Mouse (Mus musculus) megakaryocyte progenitor cell, adult 5-6 weeks (primary cell): ENCODE results near the gene Zfp42. TPM values are rescaled to one million over a fixed set of nuclear protein-coding genes. Genes with fewer than 3 reads are reported as not detected.
"Not testable (repeated sequence)": the region's sequence is repeated elsewhere in the genome, so short reads cannot be mapped to it uniquely, and the experiment has no call there.

Experiments used
- ATAC-seq: replicated peaks from 2 replicates; pipeline ENCODE4 v1.8.0; 2016; ENCODE audit warnings: mild to moderate bottlenecking, moderate TSS enrichment, inconsistent platforms; ENCODE audit not compliant: poor library complexity
- total RNA-seq, 2 experiments: library from RNA; stranded (forward) in 1 of 2; stranded (reverse) in 1 of 2; fragments of 157-497, 149-512 nt in 1 of 2; fragments of 200-1000 nt in 1 of 2; gene quantifications; 2 replicates each; pipeline versions ENCODE4 v1.2.3 to v1.2.4; 2015 to 2017

The Zfp42 gene
- total RNA-seq (2015) (not detected in 2 replicates), total RNA-seq (2017) (not detected in 2 replicates)

- no peak for ATAC-seq
Observed at GRCm38 (mm10) chr8:43306896-43307295, at the start of gene Zfp42. TSS of gene Zfp42 (minus strand) at chr8:43306980.

GRCm38 (mm10) chr8:43356069-43356770 lies 49.4 kb upstream of the Zfp42 start:
- no peak for ATAC-seq

GRCm38 (mm10) chr8:43352241-43352640 lies 45.5 kb upstream of the Zfp42 start:
- not testable (repeated sequence) for ATAC-seq

GRCm38 (mm10) chr8:43338555-43338954 lies 31.8 kb upstream of the Zfp42 start:
- ATAC-seq = no peak

- ATAC-seq = 0 out of 2 replicates have a peak, but pooled peaks have one; percentile 42
Observed at GRCm38 (mm10) chr8:43333465-43333864, 26.7 kb upstream of the Zfp42 start.

GRCm38 (mm10) chr8:43331657-43332056 lies 24.9 kb upstream of the Zfp42 start:
- no peak for ATAC-seq

- ATAC-seq = no peak
Observed at GRCm38 (mm10) chr8:43329913-43330705, 23.3 kb upstream of the Zfp42 start.

- no peak for ATAC-seq
Observed at GRCm38 (mm10) chr8:43328666-43329065, 21.9 kb upstream of the Zfp42 start.

- no peak for ATAC-seq
Observed at GRCm38 (mm10) chr8:43320771-43321170, 14.0 kb upstream of the Zfp42 start.

GRCm38 (mm10) chr8:43308213-43308612 lies 1.4 kb upstream of the Zfp42 start:
- no peak for ATAC-seq

- no peak for ATAC-seq
Observed at GRCm38 (mm10) chr8:43305676-43306075, 1.1 kb downstream of the Zfp42 start.

GRCm38 (mm10) chr8:43299796-43300195 lies 7.0 kb downstream of the Zfp42 start:
- no peak for ATAC-seq

- no peak for ATAC-seq
Observed at GRCm38 (mm10) chr8:43295826-43296225, 11.0 kb downstream of the Zfp42 start.

GRCm38 (mm10) chr8:43294191-43294590 lies 12.6 kb downstream of the Zfp42 start:
- no peak for ATAC-seq

- no peak for ATAC-seq
Observed at GRCm38 (mm10) chr8:43290424-43291111, 16.2 kb downstream of the Zfp42 start.

GRCm38 (mm10) chr8:43289781-43290180 lies 17.0 kb downstream of the Zfp42 start:
- no peak for ATAC-seq

- ATAC-seq = no peak
Observed at GRCm38 (mm10) chr8:43288840-43289239, 17.9 kb downstream of the Zfp42 start.

GRCm38 (mm10) chr8:43287456-43287855 lies 19.3 kb downstream of the Zfp42 start:
- ATAC-seq = no peak

- no peak for ATAC-seq
Observed at GRCm38 (mm10) chr8:43283231-43283630, 23.5 kb downstream of the Zfp42 start.

GRCm38 (mm10) chr8:43278397-43278796 lies 28.4 kb downstream of the Zfp42 start:
- no peak for ATAC-seq

GRCm38 (mm10) chr8:43260961-43261360 lies 45.8 kb downstream of the Zfp42 start:
- no peak for ATAC-seq

GRCm38 (mm10) chr8:43257886-43258285 lies 48.9 kb downstream of the Zfp42 start:
- no peak for ATAC-seq
